Mouse (Mus musculus) cortical plate, adult 2 months (tissue): ENCODE data around the gene Spock2. TPM values are rescaled to one million over a fixed set of nuclear protein-coding genes. Genes with fewer than 3 reads are reported as not detected.
A peak's percentile ranks its signal among the peaks of the same experiment; 100 is the strongest.

ENCODE experiments used
- H3K27ac ChIP-seq: fragments of 200-500 bp; 2 replicates; pipeline ENCODE4 v1.5.1; 2012; ENCODE audit warnings: low read length, control low read depth, inconsistent platforms; ENCODE audit not compliant: insufficient read depth
- H3K4me1 ChIP-seq: fragments of 200-500 bp; 2 replicates; pipeline ENCODE4 v1.6.1; 2011; ENCODE audit warnings: low read length; ENCODE audit not compliant: control insufficient read depth, insufficient read depth
- H3K4me3 ChIP-seq: fragments of 200-500 bp; 2 replicates; pipeline ENCODE4 v1.5.1; 2011; ENCODE audit warnings: mild to moderate bottlenecking, low read length, control low read depth; ENCODE audit not compliant: insufficient read depth
- CTCF ChIP-seq: fragments of 200-500 bp; IDR thresholded peaks from 2 replicates; pipeline ENCODE4 v1.5.1; 2011; ENCODE audit warnings: mild to moderate bottlenecking, control low read depth, low read length; ENCODE audit not compliant: insufficient read depth; ENCODE audit errors: extremely low read depth
- POLR2A ChIP-seq: fragments of 200-500 bp; IDR thresholded peaks from 2 replicates; pipeline ENCODE4 v1.6.1; 2011; ENCODE audit warnings: mild to moderate bottlenecking, low read length, control low read depth; ENCODE audit not compliant: insufficient read depth; ENCODE audit errors: extremely low read depth
- polyA plus RNA-seq: library from polyadenylated mRNA; depleted of rRNA; stranded (reverse); fragments of >200 nt; gene quantifications from 2 replicates; pipeline ENCODE4 v1.2.3, GENCODE M21; 2012

Spock2 gene
- polyA plus RNA-seq, 1 experiment, result 387 TPM

DNA sequence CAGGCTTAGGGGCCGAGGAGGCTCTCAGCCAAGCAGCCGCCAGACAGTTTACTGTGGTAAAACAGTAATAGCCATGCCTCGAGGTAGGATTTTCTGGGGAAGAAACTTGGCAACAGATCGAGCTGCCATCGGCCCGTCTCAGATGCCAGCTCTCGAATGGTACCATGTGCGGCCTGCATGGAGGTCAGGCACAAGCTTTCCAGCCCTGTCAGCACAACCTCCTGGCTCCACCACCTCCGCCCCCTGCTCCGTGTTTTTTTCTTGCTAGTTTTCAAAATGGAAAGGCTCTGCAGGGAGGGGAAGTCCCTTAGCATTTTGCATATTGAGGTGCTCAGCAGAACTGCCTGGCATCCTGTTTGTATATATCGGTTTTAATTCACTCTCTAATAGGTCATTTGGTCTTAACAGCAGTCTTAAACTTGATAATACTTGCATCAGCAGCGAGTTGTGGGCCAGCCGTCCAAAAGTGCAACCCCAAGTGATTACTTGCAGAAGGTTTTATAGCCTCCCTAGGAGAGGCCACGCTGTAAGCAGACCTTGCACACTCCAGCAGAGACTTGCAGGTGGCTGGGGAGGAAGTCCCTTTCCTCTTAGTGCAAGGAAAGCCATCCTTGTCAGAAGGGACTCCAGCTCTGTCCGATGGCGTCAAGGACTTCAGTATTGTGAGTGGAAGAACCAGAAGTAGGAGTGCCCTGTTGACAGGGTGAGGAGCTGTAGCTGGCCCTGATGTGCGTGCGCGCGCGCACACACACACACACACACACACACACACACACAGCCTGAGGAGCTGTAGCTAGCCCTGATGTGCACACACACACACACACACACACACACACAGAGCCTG, 24.8 kb upstream of the Spock2 start:
- peak overlapping the region; percentile 5; the same call in 1 of the 2 replicates for H3K27ac ChIP-seq
- H3K4me1 ChIP-seq, result peaks cover 3% of the 10 kb centered on the region
- TF ChIP-seq POLR2A (no peak), CTCF (no peak)
- H3K4me3 ChIP-seq, result no peak overlapping the region

DNA sequence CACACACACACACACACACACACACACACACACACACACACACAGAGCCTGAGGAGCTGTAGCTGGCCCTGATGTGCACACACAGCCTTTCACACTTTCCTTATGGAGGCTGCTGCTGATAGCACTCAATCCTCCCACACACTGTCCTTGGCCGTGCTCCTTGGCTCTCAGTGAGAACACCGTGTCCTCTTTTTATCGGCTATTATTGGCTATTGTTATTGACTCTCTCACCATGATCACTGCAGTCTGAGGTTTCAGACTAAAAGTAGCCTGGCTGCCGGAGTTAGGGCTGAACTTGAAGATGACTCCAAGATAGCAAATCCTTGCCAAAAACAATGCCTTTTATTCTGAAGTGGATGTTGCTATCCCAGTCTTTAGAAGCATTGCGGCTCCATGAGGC, 24.1 kb upstream of the Spock2 start:
- Histone ChIP-seq H3K4me1 (peaks cover 3% of the 10 kb centered on the region), H3K27ac (peak overlapping the region; percentile 57; the same call in 1 of the 2 replicates), H3K4me3 (no peak overlapping the region)
- TF ChIP-seq POLR2A (no peak), CTCF (no peak)

DNA sequence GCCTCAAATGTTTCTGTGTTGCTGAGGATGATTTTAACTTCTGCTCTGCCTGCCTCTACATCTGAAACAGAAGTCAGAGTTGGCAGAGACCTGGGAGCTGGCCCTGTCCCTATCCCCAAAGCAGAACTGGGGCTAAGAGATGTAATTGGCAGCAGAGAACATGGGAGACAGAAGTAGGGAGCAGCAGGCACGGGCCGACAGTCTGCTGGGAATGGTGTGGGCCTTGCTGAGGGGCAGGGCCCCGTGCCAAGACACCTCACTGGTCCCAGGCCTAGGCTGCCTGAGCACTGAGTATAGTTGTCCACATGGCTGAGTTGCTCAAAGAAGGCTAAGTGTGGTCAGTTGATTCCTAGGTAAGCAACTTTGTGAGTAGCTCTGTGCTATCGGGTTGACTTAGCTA, 22.0 kb upstream of the Spock2 start:
- H3K27ac ChIP-seq, result no peak overlapping the region
- H3K4me3 ChIP-seq, result no peak overlapping the region

DNA sequence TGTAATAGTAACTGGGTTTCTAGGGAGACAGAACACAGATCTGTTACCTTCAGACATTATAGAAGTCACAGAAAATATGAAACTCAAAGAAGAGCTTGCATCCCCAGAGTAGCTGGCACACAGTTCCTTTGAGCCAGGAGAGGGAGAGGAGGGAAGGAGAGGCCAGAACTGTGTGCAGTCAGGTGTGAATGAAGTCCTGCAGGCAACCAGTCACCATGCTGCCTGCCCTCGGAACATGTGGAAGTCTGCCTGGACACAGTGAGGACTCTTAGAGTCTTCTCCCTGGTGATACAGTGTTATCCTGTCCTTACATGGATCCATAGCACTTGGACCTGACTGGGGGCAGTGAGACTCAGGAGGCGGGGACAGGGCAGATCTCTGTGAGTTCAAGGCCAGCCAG, 13.7 kb upstream of the Spock2 start:
- no peak overlapping the region for H3K4me3 ChIP-seq
- H3K4me1 ChIP-seq, result peaks cover 2% of the 10 kb centered on the region; the same call in 1 of the 2 replicates
- H3K27ac ChIP-seq, result no peak overlapping the region
- TF ChIP-seq CTCF, result no peak
- no peak for TF ChIP-seq POLR2A

More for the DNA sequence above, 22.0 kb upstream of the Spock2 start:
- TF ChIP-seq CTCF (no peak), POLR2A (no peak)
- H3K4me1 ChIP-seq, result no peaks in the 10 kb centered on the region; the same call in 1 of the 2 replicates

DNA sequence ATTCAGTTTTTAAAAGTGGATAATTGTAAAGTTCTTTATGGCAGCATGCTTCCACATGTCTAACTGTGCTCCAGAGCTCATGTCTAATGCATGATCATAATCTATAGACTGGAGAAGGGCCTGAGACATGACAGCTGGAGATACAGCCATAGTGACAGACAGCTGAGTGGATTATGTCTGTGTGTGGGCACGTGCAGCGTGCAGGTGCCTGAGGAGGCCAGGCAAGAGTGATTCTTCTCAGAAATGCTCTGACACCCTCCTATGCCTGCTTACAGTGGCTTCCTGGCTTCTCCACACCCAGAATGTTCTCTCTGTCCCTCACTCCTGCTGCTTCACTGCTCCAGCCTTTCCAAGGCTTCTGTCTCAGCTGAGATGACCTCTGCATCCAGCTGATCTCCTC, 12.3 kb upstream of the Spock2 start:
- TF ChIP-seq CTCF (no peak), POLR2A (no peak)
- H3K4me3 ChIP-seq, result no peak overlapping the region
- H3K4me1 ChIP-seq, result peaks cover 2% of the 10 kb centered on the region; the same call in 1 of the 2 replicates
- no peak overlapping the region for H3K27ac ChIP-seq

DNA sequence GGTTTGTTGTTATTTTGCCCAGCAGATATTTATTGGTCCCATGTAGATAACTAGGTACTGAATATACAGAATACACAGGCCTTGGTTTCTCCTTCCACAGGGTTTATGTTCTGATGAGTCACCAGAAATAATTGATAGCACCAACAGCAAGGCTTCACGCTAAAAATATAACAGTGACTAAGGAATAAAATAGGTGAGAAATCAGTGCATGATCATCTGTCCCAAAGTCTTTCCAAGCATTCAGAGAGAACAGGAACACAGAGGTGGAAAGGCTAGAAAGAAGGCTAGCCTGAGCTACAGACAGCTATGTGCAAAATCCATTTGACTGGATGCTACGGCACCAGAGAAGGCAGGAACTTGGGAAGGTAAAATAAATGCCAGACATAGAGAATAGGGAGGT, 10.5 kb upstream of the Spock2 start:
- peaks cover 2% of the 10 kb centered on the region; the same call in 1 of the 2 replicates for H3K4me1 ChIP-seq
- no peak overlapping the region for H3K4me3 ChIP-seq
- TF ChIP-seq POLR2A (no peak), CTCF (no peak)
- no peak overlapping the region for H3K27ac ChIP-seq

DNA sequence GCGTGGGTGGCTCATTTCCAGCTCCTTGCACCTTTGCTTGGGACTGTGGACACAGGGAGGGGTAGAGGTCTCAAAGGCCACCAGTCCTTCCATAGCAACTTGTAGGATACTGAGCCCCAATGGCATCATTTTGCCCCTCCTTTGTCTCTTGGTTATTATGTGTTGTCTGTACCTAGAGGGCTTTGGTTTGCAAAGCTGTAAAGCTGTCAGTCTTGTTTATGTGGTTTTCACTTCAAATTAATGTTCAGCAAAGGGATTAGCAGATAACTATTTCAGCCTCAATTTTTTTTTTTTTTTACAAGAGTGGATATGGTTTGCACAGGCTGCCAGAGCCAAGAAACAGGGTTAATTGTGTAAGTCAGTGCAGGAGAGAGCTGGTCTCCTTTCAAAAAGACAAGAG, 9.7 kb upstream of the Spock2 start:
- Histone ChIP-seq H3K4me1 (peaks cover 2% of the 10 kb centered on the region; the same call in 1 of the 2 replicates), H3K27ac (no peak overlapping the region), H3K4me3 (no peak overlapping the region)
- TF ChIP-seq POLR2A (no peak), CTCF (no peak)

DNA sequence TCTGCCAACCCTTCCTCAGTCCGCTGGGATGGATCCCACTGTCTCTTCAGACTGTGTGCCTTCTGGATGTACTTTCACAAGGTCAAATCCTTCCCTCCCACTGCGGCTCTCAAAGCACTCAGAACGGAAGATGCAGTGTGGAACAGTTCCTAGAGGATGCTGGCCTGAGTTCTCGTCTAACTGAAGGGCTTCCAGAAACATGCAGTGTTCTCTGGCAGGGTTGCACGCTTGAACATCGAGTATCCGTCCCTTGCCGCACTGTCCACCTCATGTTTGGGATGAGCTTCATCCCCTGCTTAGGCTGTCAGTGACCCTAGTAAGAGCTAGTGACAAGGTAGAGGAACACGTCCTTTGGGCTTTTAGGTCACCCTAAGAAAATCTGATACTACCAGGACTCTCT, 8.9 kb upstream of the Spock2 start:
- H3K4me1 ChIP-seq, result peaks cover 2% of the 10 kb centered on the region; the same call in 1 of the 2 replicates
- no peak overlapping the region for H3K4me3 ChIP-seq
- H3K27ac ChIP-seq, result no peak overlapping the region
- TF ChIP-seq POLR2A (no peak), CTCF (no peak)

DNA sequence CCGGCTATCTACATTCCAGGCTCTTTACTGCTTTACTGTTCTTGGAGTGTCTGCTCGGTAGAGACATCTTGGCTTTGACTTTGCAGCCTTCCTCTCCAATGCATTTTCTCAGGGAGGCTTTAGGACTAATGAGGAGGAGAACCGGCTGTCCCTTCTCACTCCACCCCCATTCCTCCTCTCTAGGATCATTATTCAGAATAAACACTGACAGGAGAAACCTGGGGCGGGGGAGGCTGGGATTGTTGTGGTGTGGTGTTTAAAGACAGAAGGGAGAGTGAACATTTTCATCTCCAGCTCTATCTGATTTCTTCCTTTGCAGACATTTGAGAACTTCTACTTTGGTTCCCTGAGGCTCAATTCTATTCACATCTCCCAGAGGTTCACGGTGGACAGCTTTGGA, 8.2 kb upstream of the Spock2 start:
- Histone ChIP-seq H3K27ac (no peak overlapping the region), H3K4me3 (no peak overlapping the region), H3K4me1 (peaks cover 2% of the 10 kb centered on the region; the same call in 1 of the 2 replicates)
- TF ChIP-seq CTCF (no peak), POLR2A (no peak)
